Mouse (Mus musculus): ENCODE measurements around the gene Xrn1. TPM values are rescaled to one million over a fixed set of nuclear protein-coding genes. Genes with fewer than 3 reads are reported as not detected.
"Not testable (repeated sequence)": the region's sequence is repeated elsewhere in the genome, so short reads cannot be mapped to it uniquely, and the experiment has no call there.

Gene Xrn1
- polyA plus RNA-seq, 1 experiment, result 23.5 TPM

- Histone ChIP-seq H3K4me3 (ENCODE audit: insufficient read depth, low read length) (no peak overlapping the region), H3K27ac (ENCODE audit: insufficient read depth, low read depth, low read length) (no peak overlapping the region), H3K4me1 (ENCODE audit: control insufficient read depth, insufficient read depth, low read length) (no peaks in the 10 kb centered on the region)
- TF ChIP-seq POLR2A (IDR thresholded peaks at IDR 0.05; ENCODE audit: borderline replicate concordance, low read depth, low read length), result no peak
- TF ChIP-seq CTCF (IDR thresholded peaks at IDR 0.05; ENCODE audit: low read depth, low read length), result no peak
These were observed 130.7 kb downstream of the Xrn1 start for GRCm38 (mm10) chr9:96085293-96085692.

- TF ChIP-seq CTCF (IDR thresholded peaks at IDR 0.05; ENCODE audit: low read depth, low read length) (no peak), POLR2A (IDR thresholded peaks at IDR 0.05; ENCODE audit: borderline replicate concordance, low read depth, low read length) (no peak)
- H3K4me1 ChIP-seq (ENCODE audit: control insufficient read depth, insufficient read depth, low read length), result no peaks in the 10 kb centered on the region
- H3K27ac ChIP-seq (ENCODE audit: insufficient read depth, low read depth, low read length), result no peak overlapping the region
- no peak overlapping the region for H3K4me3 ChIP-seq (ENCODE audit: insufficient read depth, low read length)
These were observed 133.1 kb downstream of the Xrn1 start for GRCm38 (mm10) chr9:96087671-96088070.

GRCm38 (mm10) chr9:96088456-96088855, 133.9 kb downstream of the Xrn1 start:
- not testable (repeated sequence) for H3K27ac ChIP-seq (ENCODE audit: insufficient read depth, low read depth, low read length); H3K4me3 ChIP-seq (ENCODE audit: insufficient read depth, low read length); H3K4me1 ChIP-seq (ENCODE audit: control insufficient read depth, insufficient read depth, low read length)

GRCm38 (mm10) chr9:96092637-96093036, 138.1 kb downstream of the Xrn1 start:
- H3K27ac ChIP-seq (ENCODE audit: insufficient read depth, low read depth, low read length); H3K4me3 ChIP-seq (ENCODE audit: insufficient read depth, low read length); H3K4me1 ChIP-seq (ENCODE audit: control insufficient read depth, insufficient read depth, low read length): not testable (repeated sequence)

GRCm38 (mm10) chr9:96093221-96093620, 138.7 kb downstream of the Xrn1 start:
- Histone ChIP-seq H3K27ac (ENCODE audit: insufficient read depth, low read depth, low read length) (no peak overlapping the region), H3K4me3 (ENCODE audit: insufficient read depth, low read length) (no peak overlapping the region), H3K4me1 (ENCODE audit: control insufficient read depth, insufficient read depth, low read length) (no peaks in the 10 kb centered on the region)
- TF ChIP-seq CTCF (IDR thresholded peaks at IDR 0.05; ENCODE audit: low read depth, low read length), result no peak
- no peak for TF ChIP-seq POLR2A (IDR thresholded peaks at IDR 0.05; ENCODE audit: borderline replicate concordance, low read depth, low read length)

GRCm38 (mm10) chr9:96094341-96094740, 139.8 kb downstream of the Xrn1 start:
- TF ChIP-seq CTCF (IDR thresholded peaks at IDR 0.05; ENCODE audit: low read depth, low read length) (no peak), POLR2A (IDR thresholded peaks at IDR 0.05; ENCODE audit: borderline replicate concordance, low read depth, low read length) (no peak)
- Histone ChIP-seq H3K4me3 (ENCODE audit: insufficient read depth, low read length) (no peak overlapping the region), H3K27ac (ENCODE audit: insufficient read depth, low read depth, low read length) (no peak overlapping the region), H3K4me1 (ENCODE audit: control insufficient read depth, insufficient read depth, low read length) (no peaks in the 10 kb centered on the region)

- no peak overlapping the region for H3K4me3 ChIP-seq (ENCODE audit: insufficient read depth, low read length)
- no peak for TF ChIP-seq CTCF (IDR thresholded peaks at IDR 0.05; ENCODE audit: low read depth, low read length)
- TF ChIP-seq POLR2A (IDR thresholded peaks at IDR 0.05; ENCODE audit: borderline replicate concordance, low read depth, low read length), result no peak
These were observed 140.6 kb downstream of the Xrn1 start for GRCm38 (mm10) chr9:96095192-96095591.

GRCm38 (mm10) chr9:96102846-96103245, 148.3 kb downstream of the Xrn1 start:
- no peak overlapping the region for H3K27ac ChIP-seq (ENCODE audit: insufficient read depth, low read depth, low read length)
- TF ChIP-seq POLR2A (IDR thresholded peaks at IDR 0.05; ENCODE audit: borderline replicate concordance, low read depth, low read length), result no peak
- TF ChIP-seq CTCF (IDR thresholded peaks at IDR 0.05; ENCODE audit: low read depth, low read length), result no peak
- H3K4me3 ChIP-seq (ENCODE audit: insufficient read depth, low read length), result no peak overlapping the region
- no peaks in the 10 kb centered on the region for H3K4me1 ChIP-seq (ENCODE audit: control insufficient read depth, insufficient read depth, low read length)

More at GRCm38 (mm10) chr9:96095192-96095591, 140.6 kb downstream of the Xrn1 start:
- H3K27ac ChIP-seq (ENCODE audit: insufficient read depth, low read depth, low read length), result no peak overlapping the region
- no peaks in the 10 kb centered on the region for H3K4me1 ChIP-seq (ENCODE audit: control insufficient read depth, insufficient read depth, low read length)

Other genes with a start within 250 kb of the Xrn1 start
- 0.12 and 0.37 TPM in 2 replicates for gene Trpc1, start 204.4 kb upstream of the Xrn1 start, polyA plus RNA-seq (2012; ENCODE audit: insufficient read depth, insufficient read length, missing spikeins)
- not detected in 2 replicates for gene Pls1, start 109.4 kb upstream of the Xrn1 start, polyA plus RNA-seq (2012; ENCODE audit: insufficient read depth, insufficient read length, missing spikeins)
- gene Atr, start 97.2 kb upstream of the Xrn1 start, polyA plus RNA-seq (2012; ENCODE audit: insufficient read depth, insufficient read length, missing spikeins), result 7.6 and 7.8 TPM in 2 replicates
- 2.6 TPM in 2 replicates for gene Gk5, start 164.6 kb downstream of the Xrn1 start, polyA plus RNA-seq (2012; ENCODE audit: insufficient read depth, insufficient read length, missing spikeins)
- 12.2 and 13.4 TPM in 2 replicates for gene Tfdp2, start 241.5 kb downstream of the Xrn1 start, polyA plus RNA-seq (2012; ENCODE audit: insufficient read depth, insufficient read length, missing spikeins)